In the genomic region with DNA sequence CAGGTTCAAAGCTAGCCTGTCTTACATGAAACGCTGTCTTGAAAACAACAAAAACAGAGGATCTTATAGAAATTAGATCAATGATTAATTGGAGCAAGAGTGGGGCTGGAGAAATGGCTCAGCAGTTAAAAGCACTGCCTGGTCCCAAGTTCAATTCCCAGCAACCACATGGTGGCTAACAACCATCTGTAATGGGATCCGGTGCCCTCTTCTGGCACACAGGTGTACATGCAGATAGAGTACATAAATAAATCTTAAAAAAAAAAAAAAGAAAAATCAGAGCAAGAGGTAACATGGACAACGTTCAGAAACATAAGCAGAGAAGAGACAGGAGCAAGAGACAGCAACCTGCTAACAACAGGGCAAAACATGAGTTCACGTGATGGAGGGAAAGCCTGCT, we compare ENCODE assay signal across 21 mouse cellular contexts. TPM values are rescaled to one million over a fixed set of nuclear protein-coding genes. Genes with fewer than 3 reads are reported as not detected.
A peak's percentile ranks its signal among the peaks of the same experiment; 100 is the strongest.
DNase-seq lines count a peak whose midpoint lies in the region; ATAC-seq and TF ChIP-seq lines count a peak whose summit lies in the region.
"Had no signal": no experiment of that assay in that cellular context is flagged by ENCODE, and none has a peak within 500 bp of the region (broad histone marks: within the 10 kb centered on the region; RNA-seq: fewer than 3 reads in every experiment).

No protein-coding gene starts in this region.

- CTCF ChIA-PET in Patski (lab: Charles Lee): interaction anchor here (1.1 kb wide), 1 partner anchor 9 kb away, joined by 3 read pairs; no protein-coding TSS in a partner anchor

- no peaks in the 10 kb centered on the region for H3K9me3 ChIP-seq in midbrain, postnatal 0 days (ENCODE audit: low read length)
- H3K9me3 ChIP-seq in midbrain, embryonic 15.5 days: no peaks in the 10 kb centered on the region
- H3K9me3 ChIP-seq: embryonic facial prominence, embryonic 12.5 days; forebrain, embryonic 15.5 days; heart, embryonic 10.5 days; hindbrain, embryonic 13.5 days had no signal

- ATAC-seq in midbrain, postnatal 0 days (ENCODE audit: low FRiP score): no peak
- no peak for ATAC-seq in midbrain, embryonic 15.5 days (replicated peaks)
- no peak for ATAC-seq in Patski
- ATAC-seq: forebrain, embryonic 15.5 days had no signal

- H3K27me3 ChIP-seq in midbrain, postnatal 0 days (ENCODE audit: insufficient read depth, low read length): no peaks in the 10 kb centered on the region
- no peaks in the 10 kb centered on the region for H3K27me3 ChIP-seq in midbrain, embryonic 15.5 days (replicated peaks)
- peaks cover 5% of the 10 kb centered on the region for H3K27me3 ChIP-seq in Patski
- H3K27me3 ChIP-seq: CH12.LX; embryonic facial prominence, embryonic 12.5 days; forebrain, embryonic 15.5 days; hindbrain, embryonic 13.5 days had no signal

- WGBS in midbrain, postnatal 0 days: 90% methylated on average over 4 of the region's 4 CpGs
- WGBS in midbrain, embryonic 15.5 days: 88% methylated on average over 4 of the region's 4 CpGs

- no peak for DNase-seq in layer of hippocampus, adult 2 months (ENCODE audit: low spot score in 2 of 2)
- DNase-seq in layer of hippocampus, postnatal 25 days (ENCODE audit: extremely low spot score in 1 of 2, low spot score in 1 of 2): no peak
- no peak for DNase-seq in midbrain, postnatal 0 days (ENCODE audit: low spot score)
- no peak for DNase-seq in Patski (ENCODE audit: low read depth, low spot score)
- no peak for DNase-seq in cerebellum, adult 18-20 months
- DNase-seq in right cerebral cortex, postnatal 4 days: no peak
- DNase-seq: adrenal gland, postnatal 10 days; cerebellum, adult 11 months; cerebellum, adult 9-10 months; cerebellum, postnatal 25 days; gastrocnemius, postnatal 36 days; heart, adult 11 months; heart, postnatal 10 days; heart, postnatal 4 days had no signal

- peak; percentile 44 for TF ChIP-seq CTCF in layer of hippocampus, adult 2 months (conservative IDR thresholded peaks at IDR 0.05)
- 0 out of 2 replicates have a peak, but pooled peaks have one; percentile 14 for TF ChIP-seq CTCF in midbrain, postnatal 0 days (IDR thresholded peaks at IDR 0.05)
- peak; percentile 28 for TF ChIP-seq CTCF in Patski (IDR thresholded peaks at IDR 0.05)

- in situ Hi-C loops in Patski (cut with MboI; ENCODE audit: low pct_unique_long_range_greater_than_20kb): no loop called here

- no peak overlapping the region for H3K4me2 ChIP-seq in midbrain, postnatal 0 days (ENCODE audit: low read depth, low read length, poor library complexity, severe bottlenecking)
- H3K4me2 ChIP-seq in midbrain, embryonic 15.5 days: no peak overlapping the region
- H3K4me2 ChIP-seq: embryonic facial prominence, embryonic 12.5 days; forebrain, embryonic 15.5 days; hindbrain, embryonic 13.5 days had no signal

- H3K4me3 ChIP-seq in layer of hippocampus, adult 2 months: no peak overlapping the region
- H3K4me3 ChIP-seq in midbrain, postnatal 0 days (ENCODE audit: low read depth, low read length): no peak overlapping the region
- H3K4me3 ChIP-seq in midbrain, embryonic 15.5 days: no peak overlapping the region
- H3K4me3 ChIP-seq: embryonic facial prominence, embryonic 12.5 days; forebrain, embryonic 15.5 days; heart, embryonic 10.5 days; hindbrain, embryonic 13.5 days had no signal

- no peak overlapping the region for H3K9ac ChIP-seq in midbrain, postnatal 0 days (replicated peaks; ENCODE audit: low read length, poor library complexity, severe bottlenecking)
- no peak overlapping the region for H3K9ac ChIP-seq in midbrain, embryonic 15.5 days
- H3K9ac ChIP-seq: embryonic facial prominence, embryonic 12.5 days; forebrain, embryonic 15.5 days; hindbrain, embryonic 13.5 days had no signal

- H3K27ac ChIP-seq in layer of hippocampus, adult 2 months: no peak overlapping the region
- no peak overlapping the region for H3K27ac ChIP-seq in midbrain, postnatal 0 days (ENCODE audit: low read depth, low read length)
- no peak overlapping the region for H3K27ac ChIP-seq in midbrain, embryonic 15.5 days
- H3K27ac ChIP-seq: embryonic facial prominence, embryonic 12.5 days; forebrain, embryonic 15.5 days; heart, embryonic 10.5 days; hindbrain, embryonic 13.5 days had no signal

- no peaks in the 10 kb centered on the region for H3K4me1 ChIP-seq in midbrain, postnatal 0 days (ENCODE audit: insufficient read depth, low read length)
- no peaks in the 10 kb centered on the region for H3K4me1 ChIP-seq in midbrain, embryonic 15.5 days
- H3K4me1 ChIP-seq: embryonic facial prominence, embryonic 12.5 days; forebrain, embryonic 15.5 days had no signal

- POLR2A ChIA-PET in Patski (lab: Charles Lee): no interaction called here

- H3K36me3 ChIP-seq in midbrain, postnatal 0 days (ENCODE audit: insufficient read depth, low read length): peaks cover 23% of the 10 kb centered on the region
- peaks cover 44% of the 10 kb centered on the region for H3K36me3 ChIP-seq in midbrain, embryonic 15.5 days (replicated peaks)
- H3K36me3 ChIP-seq: embryonic facial prominence, embryonic 12.5 days; heart, embryonic 10.5 days had no signal

RNA-seq across cellular contexts. Expression of gene Nt5c2, which starts 11.6 kb away (rescaled TPM):
- 10 to 100 TPM; 80.9 to 84.4 TPM for total RNA-seq in layer of hippocampus, adult 2 months (2021)
- total RNA-seq in layer of hippocampus, postnatal 25 days (2021): 10 to 100 TPM; 70.7 to 71.1 TPM
- 64.1 and 68.1 TPM in 2 replicates for total RNA-seq in midbrain, postnatal 0 days (2014; rRNA removed)
- polyA plus RNA-seq in midbrain, postnatal 0 days (2015; fragmentation: Nextera tagmentation; extraction: Ambion mirVana): 81.8 and 83.0 TPM in 2 replicates
- 87.7 and 90.5 TPM in 2 replicates for polyA plus RNA-seq in midbrain, embryonic 15.5 days (2015; fragmentation: Nextera tagmentation; extraction: Ambion mirVana)
- 99.6 TPM for polyA plus RNA-seq in Patski (2021)

RNA-seq across cellular contexts. Expression of gene Ina, which starts 12.0 kb away (rescaled TPM):
- 100 to 1,000 TPM; 170 to 180 TPM for total RNA-seq in layer of hippocampus, adult 2 months (2021)
- 100 to 1,000 TPM; 178 to 189 TPM for total RNA-seq in layer of hippocampus, postnatal 25 days (2021)
- total RNA-seq in midbrain, postnatal 0 days (2014; rRNA removed): 229 and 248 TPM in 2 replicates
- 294 and 310 TPM in 2 replicates for polyA plus RNA-seq in midbrain, postnatal 0 days (2015; fragmentation: Nextera tagmentation; extraction: Ambion mirVana)
- polyA plus RNA-seq in midbrain, embryonic 15.5 days (2015; fragmentation: Nextera tagmentation; extraction: Ambion mirVana): 589 and 592 TPM in 2 replicates
- polyA plus RNA-seq in Patski (2021): 1.5 TPM
- total RNA-seq: CH12.LX; gastrocnemius, adult 8-10 months; gastrocnemius, postnatal 36 days; heart, postnatal 10 days had no signal

RNA-seq across cellular contexts. Expression of gene Pcgf6, which starts 24.2 kb away (rescaled TPM):
- total RNA-seq in layer of hippocampus, adult 2 months (2021): 10 to 100 TPM; 19.3 to 25.5 TPM
- total RNA-seq in layer of hippocampus, postnatal 25 days (2021): 10 to 100 TPM; 14.5 to 20.2 TPM
- 26.3 and 29.2 TPM in 2 replicates for total RNA-seq in midbrain, postnatal 0 days (2014; rRNA removed)
- 21.8 and 23.6 TPM in 2 replicates for polyA plus RNA-seq in midbrain, postnatal 0 days (2015; fragmentation: Nextera tagmentation; extraction: Ambion mirVana)
- 30.9 and 33.5 TPM in 2 replicates for polyA plus RNA-seq in midbrain, embryonic 15.5 days (2015; fragmentation: Nextera tagmentation; extraction: Ambion mirVana)
- polyA plus RNA-seq in Patski (2021): 24.9 TPM

RNA-seq across cellular contexts. Expression of gene Taf5, which starts 41.0 kb away (rescaled TPM):
- 1 to 10 TPM; 5.2 to 5.6 TPM for total RNA-seq in layer of hippocampus, adult 2 months (2021)
- 1 to 10 TPM; 6.0 to 7.2 TPM for total RNA-seq in layer of hippocampus, postnatal 25 days (2021)
- 8.6 and 10.8 TPM in 2 replicates for total RNA-seq in midbrain, postnatal 0 days (2014; rRNA removed)
- 2.9 and 3.0 TPM in 2 replicates for polyA plus RNA-seq in midbrain, postnatal 0 days (2015; fragmentation: Nextera tagmentation; extraction: Ambion mirVana)
- 6.4 and 6.6 TPM in 2 replicates for polyA plus RNA-seq in midbrain, embryonic 15.5 days (2015; fragmentation: Nextera tagmentation; extraction: Ambion mirVana)
- 4.1 TPM for polyA plus RNA-seq in Patski (2021)
